Mouse (Mus musculus): ENCODE results near the gene Atpaf2. TPM values are rescaled to one million over a fixed set of nuclear protein-coding genes. Genes with fewer than 3 reads are reported as not detected.

The Atpaf2 gene
- total RNA-seq (2023): 8.6 and 11.4 TPM in 2 replicates

GRCm38 (mm10) chr11:60417717-60418472 is at the start of gene Atpaf2:
Gene Atpaf2 (minus strand): TSS chr11:60418457.

GRCm38 (mm10) chr11:60454080-60454744 is 36.0 kb upstream of the Atpaf2 start, which contains the start of gene Drg2:
Gene Drg2 (plus strand): TSS chr11:60454591.

GRCm38 (mm10) chr11:60416963-60417716 is 1.1 kb downstream of the Atpaf2 start, which contains the start of gene Gid4:
Gene Gid4 (plus strand): TSS chr11:60417145.

GRCm38 (mm10) chr11:60352559-60353411 is 65.5 kb downstream of the Atpaf2 start, which contains the start of the genes Tom1l2 and Drc3:
Gene Tom1l2 (minus strand): TSS chr11:60352905.
Gene Drc3 (plus strand): TSS chr11:60353329.

Other genes with a start within 250 kb of the Atpaf2 start
- 66.6 and 68.9 TPM in 2 replicates for gene Srebf1, start 195.9 kb downstream of the Atpaf2 start, total RNA-seq (2023)
- 10.1 and 14.1 TPM in 2 replicates for gene Tom1l2, start 65.6 kb downstream of the Atpaf2 start, total RNA-seq (2023)
- 0.32 and 0.36 TPM in 2 replicates for gene Drc3, start 65.1 kb downstream of the Atpaf2 start, total RNA-seq (2023)
- 4.2 and 5.6 TPM in 2 replicates for gene Gid4, start 1.3 kb downstream of the Atpaf2 start, total RNA-seq (2023)
- gene Drg2, start 36.1 kb upstream of the Atpaf2 start, total RNA-seq (2023): 29.1 and 36.8 TPM in 2 replicates
- 0.22 and 0.29 TPM in 2 replicates for gene Myo15, start 50.9 kb upstream of the Atpaf2 start, total RNA-seq (2023)
- 37.3 and 44.7 TPM in 2 replicates for gene Alkbh5, start 117.9 kb upstream of the Atpaf2 start, total RNA-seq (2023)